Mouse (Mus musculus): ENCODE results near the gene Sntb2. TPM values are rescaled to one million over a fixed set of nuclear protein-coding genes. Genes with fewer than 3 reads are reported as not detected.
A peak's percentile ranks its signal among the peaks of the same experiment; 100 is the strongest.

Gene Sntb2
- polyA plus RNA-seq, 1 experiment from 2014 or later, result 9.9 TPM

GRCm38 (mm10) chr8:106953571-106953970, 18.0 kb downstream of the Sntb2 start:
- Histone ChIP-seq H3K4me2 (replicated peaks; ENCODE audit: low read depth, low read length) (no peak overlapping the region), H3K9me3 (ENCODE audit: control insufficient read depth, low read length) (no peaks in the 10 kb centered on the region), H3K4me3 (ENCODE audit: low read depth, low read length) (no peak overlapping the region), H3K27ac (ENCODE audit: low read depth, low read length) (no peak overlapping the region), H3K4me1 (replicated peaks; ENCODE audit: control insufficient read depth, insufficient read depth, low read length) (no peaks in the 10 kb centered on the region), H3K9ac (ENCODE audit: low read depth, low read length) (no peak overlapping the region), H3K27me3 (ENCODE audit: control insufficient read depth, insufficient read depth, low read length) (no peaks in the 10 kb centered on the region), H3K36me3 (ENCODE audit: control insufficient read depth, insufficient read depth, low read length) (no peaks in the 10 kb centered on the region)
- ATAC-seq (ENCODE audit: low FRiP score) (no peak), DNase-seq (ENCODE audit: low spot score) (no peak)
- 84% methylated on average over 4 of the region's 4 CpGs for WGBS

- H3K36me3 ChIP-seq (ENCODE audit: control insufficient read depth, insufficient read depth, low read length), result no peaks in the 10 kb centered on the region
- no peaks in the 10 kb centered on the region for H3K27me3 ChIP-seq (ENCODE audit: control insufficient read depth, insufficient read depth, low read length)
- ATAC-seq (ENCODE audit: low FRiP score) (no peak), DNase-seq (ENCODE audit: low spot score) (no peak)
- no peak overlapping the region for H3K9ac ChIP-seq (ENCODE audit: low read depth, low read length)
- no peak overlapping the region for H3K27ac ChIP-seq (ENCODE audit: low read depth, low read length)
- WGBS, result 88% methylated on average over 3 of the region's 3 CpGs
- H3K4me1 ChIP-seq (replicated peaks; ENCODE audit: control insufficient read depth, insufficient read depth, low read length), result no peaks in the 10 kb centered on the region
- no peak overlapping the region for H3K4me3 ChIP-seq (ENCODE audit: low read depth, low read length)
- H3K9me3 ChIP-seq (ENCODE audit: control insufficient read depth, low read length), result no peaks in the 10 kb centered on the region
- no peak overlapping the region for H3K4me2 ChIP-seq (replicated peaks; ENCODE audit: low read depth, low read length)
These were observed 21.5 kb downstream of the Sntb2 start for GRCm38 (mm10) chr8:106957086-106957485.

GRCm38 (mm10) chr8:106958212-106958611, 22.7 kb downstream of the Sntb2 start:
- no peak overlapping the region for H3K27ac ChIP-seq (ENCODE audit: low read depth, low read length)
- no peaks in the 10 kb centered on the region for H3K27me3 ChIP-seq (ENCODE audit: control insufficient read depth, insufficient read depth, low read length)
- DNase-seq (ENCODE audit: low spot score) (no peak), ATAC-seq (ENCODE audit: low FRiP score) (no peak)
- H3K9me3 ChIP-seq (ENCODE audit: control insufficient read depth, low read length), result no peaks in the 10 kb centered on the region
- H3K36me3 ChIP-seq (ENCODE audit: control insufficient read depth, insufficient read depth, low read length), result no peaks in the 10 kb centered on the region
- no peak overlapping the region for H3K4me3 ChIP-seq (ENCODE audit: low read depth, low read length)
- H3K9ac ChIP-seq (ENCODE audit: low read depth, low read length), result no peak overlapping the region
- 93% methylated on average over 3 of the region's 3 CpGs for WGBS
- H3K4me2 ChIP-seq (replicated peaks; ENCODE audit: low read depth, low read length), result no peak overlapping the region
- no peaks in the 10 kb centered on the region for H3K4me1 ChIP-seq (replicated peaks; ENCODE audit: control insufficient read depth, insufficient read depth, low read length)

GRCm38 (mm10) chr8:106959626-106960025, 24.1 kb downstream of the Sntb2 start:
- no peaks in the 10 kb centered on the region for H3K27me3 ChIP-seq (ENCODE audit: control insufficient read depth, insufficient read depth, low read length)
- no peak overlapping the region for H3K9ac ChIP-seq (ENCODE audit: low read depth, low read length)
- H3K9me3 ChIP-seq (ENCODE audit: control insufficient read depth, low read length), result no peaks in the 10 kb centered on the region
- H3K4me2 ChIP-seq (replicated peaks; ENCODE audit: low read depth, low read length), result no peak overlapping the region
- no peak overlapping the region for H3K4me3 ChIP-seq (ENCODE audit: low read depth, low read length)
- no peak overlapping the region for H3K27ac ChIP-seq (ENCODE audit: low read depth, low read length)
- no peak for ATAC-seq (ENCODE audit: low FRiP score)
- no peaks in the 10 kb centered on the region for H3K36me3 ChIP-seq (ENCODE audit: control insufficient read depth, insufficient read depth, low read length)
- 82% methylated on average over 2 of the region's 2 CpGs for WGBS
- no peak for DNase-seq (ENCODE audit: low spot score)
- no peaks in the 10 kb centered on the region for H3K4me1 ChIP-seq (replicated peaks; ENCODE audit: control insufficient read depth, insufficient read depth, low read length)

DNA sequence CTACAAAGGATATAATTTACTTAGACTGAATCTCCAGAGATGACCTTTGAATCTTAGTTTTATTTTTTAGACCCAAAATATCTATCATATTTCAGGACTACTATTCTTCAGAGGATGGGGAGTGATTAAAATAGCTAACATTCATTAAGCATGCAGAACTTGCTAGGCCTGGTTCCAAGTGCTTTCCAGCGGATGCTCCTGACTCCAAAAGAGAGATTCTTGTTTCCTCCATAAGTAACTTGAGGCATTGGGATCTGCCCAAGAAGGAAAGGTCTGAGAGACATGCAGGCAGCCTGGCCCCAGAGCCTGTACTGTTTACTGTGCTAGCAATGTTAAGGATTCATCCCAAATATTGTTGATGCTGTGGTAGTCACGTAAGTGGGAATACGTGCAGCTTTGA, 26.8 kb downstream of the Sntb2 start:
- no peak overlapping the region for H3K4me3 ChIP-seq (ENCODE audit: low read depth, low read length)
- H3K4me2 ChIP-seq (replicated peaks; ENCODE audit: low read depth, low read length), result no peak overlapping the region
- H3K27ac ChIP-seq (ENCODE audit: low read depth, low read length), result no peak overlapping the region
- no peaks in the 10 kb centered on the region for H3K4me1 ChIP-seq (replicated peaks; ENCODE audit: control insufficient read depth, insufficient read depth, low read length)
- DNase-seq (ENCODE audit: low spot score) (no peak), ATAC-seq (ENCODE audit: low FRiP score) (no peak)
- H3K9ac ChIP-seq (ENCODE audit: low read depth, low read length), result no peak overlapping the region
- no peaks in the 10 kb centered on the region for H3K9me3 ChIP-seq (ENCODE audit: control insufficient read depth, low read length)
- no peaks in the 10 kb centered on the region for H3K27me3 ChIP-seq (ENCODE audit: control insufficient read depth, insufficient read depth, low read length)
- H3K36me3 ChIP-seq (ENCODE audit: control insufficient read depth, insufficient read depth, low read length), result no peaks in the 10 kb centered on the region
- WGBS, result 88% methylated on average over 3 of the region's 3 CpGs

DNA sequence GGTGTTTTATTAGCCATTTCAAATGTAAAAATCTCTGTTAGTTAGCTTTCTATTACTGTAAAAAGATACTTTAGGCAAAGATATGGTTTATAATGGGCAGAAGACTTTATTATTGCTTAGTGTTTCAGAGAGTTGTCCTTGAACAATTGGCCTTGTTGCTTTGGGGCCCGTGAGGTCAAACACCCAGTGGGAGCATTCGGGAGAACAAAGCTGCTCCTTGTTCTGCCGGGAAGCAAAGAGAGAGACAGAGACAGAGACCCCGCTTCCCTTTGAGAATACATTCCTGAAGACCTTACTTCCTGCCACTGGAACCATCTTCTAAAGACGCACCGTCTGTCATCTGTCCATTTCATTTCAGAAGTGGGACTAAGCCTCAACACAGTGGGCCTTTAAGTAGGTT, 27.8 kb downstream of the Sntb2 start:
- Histone ChIP-seq H3K4me1 (replicated peaks; ENCODE audit: control insufficient read depth, insufficient read depth, low read length) (no peaks in the 10 kb centered on the region), H3K27me3 (ENCODE audit: control insufficient read depth, insufficient read depth, low read length) (no peaks in the 10 kb centered on the region), H3K36me3 (ENCODE audit: control insufficient read depth, insufficient read depth, low read length) (no peaks in the 10 kb centered on the region), H3K27ac (ENCODE audit: low read depth, low read length) (no peak overlapping the region), H3K9ac (ENCODE audit: low read depth, low read length) (no peak overlapping the region), H3K4me2 (replicated peaks; ENCODE audit: low read depth, low read length) (no peak overlapping the region), H3K4me3 (ENCODE audit: low read depth, low read length) (no peak overlapping the region), H3K9me3 (ENCODE audit: control insufficient read depth, low read length) (no peaks in the 10 kb centered on the region)
- 19% methylated on average over 6 of the region's 6 CpGs for WGBS
- DNase-seq (ENCODE audit: low spot score) (peak; percentile 32), ATAC-seq (ENCODE audit: low FRiP score) (no peak)

DNA sequence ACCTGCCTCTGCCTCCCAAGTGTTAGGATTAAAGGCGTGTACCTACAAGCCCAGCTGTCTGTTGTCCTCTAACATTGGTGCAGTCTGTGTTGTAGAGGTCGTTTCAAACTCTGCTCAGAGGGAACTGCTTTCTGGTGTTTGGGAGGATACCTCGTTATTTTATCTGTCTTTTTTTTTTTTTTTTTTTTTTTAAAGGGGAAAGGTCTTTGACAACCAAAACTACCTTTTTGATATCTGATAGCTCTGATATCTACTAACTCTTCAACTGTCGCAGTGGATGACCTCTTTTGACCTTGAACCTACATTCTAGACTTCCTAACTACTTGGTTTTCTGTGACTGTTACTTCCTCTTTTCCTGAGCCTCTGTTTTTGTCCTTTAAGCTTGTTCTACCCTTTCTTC, 29.0 kb downstream of the Sntb2 start:
- DNase-seq (ENCODE audit: low spot score) (no peak), ATAC-seq (ENCODE audit: low FRiP score) (no peak)
- Histone ChIP-seq H3K4me1 (replicated peaks; ENCODE audit: control insufficient read depth, insufficient read depth, low read length) (no peaks in the 10 kb centered on the region), H3K4me3 (ENCODE audit: low read depth, low read length) (no peak overlapping the region), H3K4me2 (replicated peaks; ENCODE audit: low read depth, low read length) (no peak overlapping the region), H3K27ac (ENCODE audit: low read depth, low read length) (no peak overlapping the region), H3K36me3 (ENCODE audit: control insufficient read depth, insufficient read depth, low read length) (no peaks in the 10 kb centered on the region), H3K9me3 (ENCODE audit: control insufficient read depth, low read length) (no peaks in the 10 kb centered on the region), H3K9ac (ENCODE audit: low read depth, low read length) (no peak overlapping the region), H3K27me3 (ENCODE audit: control insufficient read depth, insufficient read depth, low read length) (no peaks in the 10 kb centered on the region)
- 69% methylated on average over 4 of the region's 4 CpGs for WGBS

DNA sequence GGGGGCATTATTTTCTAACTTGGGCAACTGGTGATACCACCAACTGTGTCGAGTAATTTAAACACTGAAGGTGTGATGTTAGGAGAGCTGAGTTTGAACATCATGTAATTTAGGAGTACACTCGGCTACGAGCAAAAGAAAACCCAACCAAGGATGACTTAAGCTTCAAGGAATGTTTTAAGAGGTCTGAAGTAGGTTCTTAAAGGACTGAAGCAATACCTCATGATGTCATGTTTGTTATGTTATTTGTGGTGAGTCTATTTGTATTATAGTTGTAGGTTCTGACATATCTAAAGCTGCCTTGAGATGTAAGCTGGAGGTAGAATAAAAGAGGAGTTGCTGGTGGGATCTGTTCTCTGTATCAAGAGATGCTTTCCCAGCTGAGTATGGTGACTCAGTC, 34.4 kb downstream of the Sntb2 start:
- Histone ChIP-seq H3K4me3 (ENCODE audit: low read depth, low read length) (no peak overlapping the region), H3K27ac (ENCODE audit: low read depth, low read length) (no peak overlapping the region), H3K27me3 (ENCODE audit: control insufficient read depth, insufficient read depth, low read length) (no peaks in the 10 kb centered on the region), H3K4me2 (replicated peaks; ENCODE audit: low read depth, low read length) (no peak overlapping the region), H3K9ac (ENCODE audit: low read depth, low read length) (no peak overlapping the region), H3K4me1 (replicated peaks; ENCODE audit: control insufficient read depth, insufficient read depth, low read length) (no peaks in the 10 kb centered on the region), H3K9me3 (ENCODE audit: control insufficient read depth, low read length) (no peaks in the 10 kb centered on the region), H3K36me3 (ENCODE audit: control insufficient read depth, insufficient read depth, low read length) (no peaks in the 10 kb centered on the region)
- 88% methylated on average over 3 of the region's 3 CpGs for WGBS
- no peak for ATAC-seq (ENCODE audit: low FRiP score)
- DNase-seq (ENCODE audit: low spot score), result no peak

DNA sequence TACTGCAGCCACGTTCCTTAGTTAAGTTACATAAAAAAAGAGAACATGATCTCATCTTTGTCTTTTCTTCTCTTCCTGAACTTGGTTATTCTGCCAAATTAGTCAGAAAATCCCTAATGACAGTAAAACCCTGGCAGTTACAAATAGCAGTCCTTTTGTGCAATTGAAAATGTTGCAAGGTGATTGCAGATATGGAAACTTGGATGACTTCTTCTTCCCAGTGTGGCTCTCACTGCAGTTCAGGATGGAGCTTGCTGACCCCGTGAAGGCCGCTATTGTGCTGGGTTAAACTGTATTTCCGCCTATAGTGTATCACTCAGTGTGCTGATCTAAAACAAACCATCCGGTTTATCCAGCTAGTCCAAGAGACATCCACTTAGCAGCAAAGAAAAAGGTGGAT, 36.4 kb downstream of the Sntb2 start:
- H3K4me2 ChIP-seq (replicated peaks; ENCODE audit: low read depth, low read length), result no peak overlapping the region
- no peaks in the 10 kb centered on the region for H3K27me3 ChIP-seq (ENCODE audit: control insufficient read depth, insufficient read depth, low read length)
- ATAC-seq (ENCODE audit: low FRiP score) (no peak), DNase-seq (ENCODE audit: low spot score) (no peak)
- H3K4me1 ChIP-seq (replicated peaks; ENCODE audit: control insufficient read depth, insufficient read depth, low read length), result no peaks in the 10 kb centered on the region
- 88% methylated on average over 5 of the region's 5 CpGs for WGBS
- no peaks in the 10 kb centered on the region for H3K36me3 ChIP-seq (ENCODE audit: control insufficient read depth, insufficient read depth, low read length)
- no peak overlapping the region for H3K4me3 ChIP-seq (ENCODE audit: low read depth, low read length)
- no peak overlapping the region for H3K27ac ChIP-seq (ENCODE audit: low read depth, low read length)
- H3K9ac ChIP-seq (ENCODE audit: low read depth, low read length), result no peak overlapping the region
- no peaks in the 10 kb centered on the region for H3K9me3 ChIP-seq (ENCODE audit: control insufficient read depth, low read length)

Data from hindbrain, embryonic 11.5 days (tissue).